ENCODE assay signal across 10 mouse cellular contexts in the genomic region with DNA sequence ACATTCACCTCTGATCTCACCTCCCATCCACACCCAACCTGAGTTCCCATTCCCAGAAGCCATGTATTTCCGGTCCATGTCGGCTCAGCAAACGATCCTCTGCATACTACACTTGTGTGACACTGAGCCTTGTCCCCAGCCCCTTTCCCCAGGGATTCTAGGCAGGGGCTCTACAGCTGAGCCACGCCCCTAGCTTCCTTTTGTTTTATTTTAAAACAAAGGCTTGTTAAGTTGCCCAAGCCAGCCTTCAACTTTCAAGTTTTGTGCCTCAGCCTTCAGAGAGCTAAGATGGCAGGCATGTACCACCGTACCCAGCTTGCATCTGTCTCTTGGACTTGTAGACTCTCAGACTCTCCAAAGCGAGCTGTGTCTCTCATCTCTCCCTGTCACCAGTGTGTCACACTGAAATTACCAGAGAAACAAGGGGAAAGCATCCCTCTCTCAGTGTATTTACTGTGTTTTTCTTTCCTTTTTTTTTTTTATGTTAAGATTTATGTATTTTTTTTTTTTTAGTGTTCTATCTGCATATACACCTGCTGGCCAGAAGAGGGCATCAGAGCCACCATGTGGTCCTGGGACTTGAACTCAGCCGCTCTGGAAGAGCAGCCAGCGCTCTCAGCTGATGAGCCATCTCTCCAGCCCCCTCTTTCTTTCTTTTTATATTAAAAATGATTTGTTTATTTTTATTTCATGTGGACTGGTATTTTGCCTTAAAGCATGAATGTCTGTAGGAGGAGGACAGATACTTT. TPM values are rescaled to one million over a fixed set of nuclear protein-coding genes. Genes with fewer than 3 reads are reported as not detected.
DNase-seq lines count a peak whose midpoint lies in the region; ATAC-seq and TF ChIP-seq lines count a peak whose summit lies in the region.
"Had no signal": no experiment of that assay in that cellular context is flagged by ENCODE, and none has a peak within 500 bp of the region (broad histone marks: within the 10 kb centered on the region; RNA-seq: fewer than 3 reads in every experiment).

No protein-coding gene starts in this region.

- no peaks in the 10 kb centered on the region for H3K9me3 ChIP-seq in kidney, embryonic 16.5 days (ENCODE audit: low read length)
- no peaks in the 10 kb centered on the region for H3K9me3 ChIP-seq in forebrain, embryonic 15.5 days
- H3K9me3 ChIP-seq: kidney, embryonic 15.5 days had no signal

- H3K9ac ChIP-seq in kidney, embryonic 16.5 days (replicated peaks; ENCODE audit: low read length) = no peak overlapping the region
- no peak overlapping the region for H3K9ac ChIP-seq in forebrain, embryonic 15.5 days (replicated peaks)
- H3K9ac ChIP-seq: kidney, embryonic 15.5 days had no signal

- no peak for ATAC-seq in kidney, embryonic 16.5 days (ENCODE audit: low FRiP score, low TSS enrichment)
- no peak for ATAC-seq in forebrain, embryonic 15.5 days (replicated peaks)

- H3K4me2 ChIP-seq in kidney, embryonic 16.5 days (replicated peaks; ENCODE audit: low read depth, low read length) = no peak overlapping the region
- no peak overlapping the region for H3K4me2 ChIP-seq in forebrain, embryonic 15.5 days (replicated peaks)
- H3K4me2 ChIP-seq: kidney, embryonic 15.5 days; midbrain, embryonic 11.5 days had no signal

- no peaks in the 10 kb centered on the region for H3K36me3 ChIP-seq in kidney, adult 2 months (ENCODE audit: control insufficient read depth, insufficient read depth, low read length)
- H3K36me3 ChIP-seq in kidney, embryonic 16.5 days (ENCODE audit: insufficient read depth, low read length) = no peaks in the 10 kb centered on the region
- no peaks in the 10 kb centered on the region for H3K36me3 ChIP-seq in forebrain, embryonic 15.5 days
- H3K36me3 ChIP-seq: kidney, embryonic 15.5 days had no signal

- peak; percentile 61 for TF ChIP-seq CTCF in kidney, adult 2 months (conservative IDR thresholded peaks at IDR 0.05; ENCODE audit: insufficient read depth, insufficient read length, low read depth, low read length)
- peak; percentile 45 for TF ChIP-seq CTCF in cortical plate, adult 2 months (IDR thresholded peaks at IDR 0.05; ENCODE audit: extremely low read depth, insufficient read depth, low read length)

- TF ChIP-seq POLR2A in kidney, adult 2 months (IDR thresholded peaks at IDR 0.05; ENCODE audit: low read depth, low read length) = no peak
- no peak for TF ChIP-seq POLR2A in cortical plate, adult 2 months (IDR thresholded peaks at IDR 0.05; ENCODE audit: extremely low read depth, insufficient read depth, low read length)

- no peaks in the 10 kb centered on the region for H3K27me3 ChIP-seq in kidney, adult 2 months (replicated peaks; ENCODE audit: control insufficient read depth, insufficient read depth, low read length)
- H3K27me3 ChIP-seq in kidney, embryonic 16.5 days (ENCODE audit: insufficient read depth, low read length) = peaks cover 13% of the 10 kb centered on the region; the same call in 1 of the 2 replicates
- peaks cover under 1% of the 10 kb centered on the region; the same call in 1 of the 2 replicates for H3K27me3 ChIP-seq in forebrain, embryonic 15.5 days

- no peak for DNase-seq in kidney, adult 2 months
- peak; percentile 42 for DNase-seq in thymus, postnatal 0 days (ENCODE audit: low spot score)
- DNase-seq in thymus, adult 18-20 months = no peak
- DNase-seq in neural tube, embryonic 10.5 days (ENCODE audit: extremely low spot score, low spot score) = no peak
- DNase-seq in right cerebral cortex, adult 2 months (ENCODE audit: low spot score in 2 of 2) = no peak

- WGBS in kidney, adult 2 months = 41% methylated on average over 8 of the region's 8 CpGs
- WGBS in kidney, embryonic 16.5 days = 44% methylated on average over 8 of the region's 8 CpGs
- 54% methylated on average over 8 of the region's 8 CpGs for WGBS in forebrain, embryonic 15.5 days

- no peaks in the 10 kb centered on the region for H3K4me1 ChIP-seq in kidney, adult 2 months (ENCODE audit: control insufficient read depth, insufficient read depth, low read length)
- H3K4me1 ChIP-seq in kidney, embryonic 16.5 days (ENCODE audit: insufficient read depth, low read length) = peaks cover 3% of the 10 kb centered on the region; the same call in 1 of the 2 replicates
- H3K4me1 ChIP-seq in cortical plate, adult 2 months (ENCODE audit: control insufficient read depth, insufficient read depth, low read length) = no peaks in the 10 kb centered on the region
- H3K4me1 ChIP-seq in forebrain, embryonic 15.5 days = no peaks in the 10 kb centered on the region

- H3K27ac ChIP-seq in kidney, adult 2 months (ENCODE audit: insufficient read depth, low read depth, low read length) = no peak overlapping the region
- no peak overlapping the region for H3K27ac ChIP-seq in kidney, embryonic 16.5 days (ENCODE audit: low read length)
- no peak overlapping the region for H3K27ac ChIP-seq in cortical plate, adult 2 months (ENCODE audit: insufficient read depth, low read length)
- H3K27ac ChIP-seq in forebrain, embryonic 15.5 days (replicated peaks) = no peak overlapping the region
- H3K27ac ChIP-seq: kidney, embryonic 15.5 days had no signal

- H3K4me3 ChIP-seq in kidney, adult 2 months (ENCODE audit: insufficient read depth, low read depth, low read length) = no peak overlapping the region
- H3K4me3 ChIP-seq in kidney, embryonic 16.5 days (ENCODE audit: low read length) = no peak overlapping the region
- H3K4me3 ChIP-seq in cortical plate, adult 2 months (ENCODE audit: insufficient read depth, low read length) = no peak overlapping the region
- no peak overlapping the region for H3K4me3 ChIP-seq in forebrain, embryonic 15.5 days
- H3K4me3 ChIP-seq: kidney, embryonic 15.5 days had no signal

RNA-seq across cellular contexts. Expression of a gene that starts 7.7 kb away (rescaled TPM):
- polyA plus RNA-seq in kidney, adult 2 months (2012; rRNA removed) = 2.0 and 2.3 TPM in 2 replicates
- 6.5 and 6.6 TPM in 2 replicates for polyA plus RNA-seq in kidney, embryonic 16.5 days (2015; fragmentation: Nextera tagmentation; extraction: Ambion mirVana)
- polyA plus RNA-seq in thymus, postnatal 0 days (2015; fragmentation: Nextera tagmentation; extraction: Ambion mirVana) = 0.24 and 0.52 TPM in 2 replicates
- 202 and 204 TPM in 2 replicates for polyA plus RNA-seq in cortical plate, adult 2 months (2012; rRNA removed)
- 121 and 123 TPM in 2 replicates for polyA plus RNA-seq in forebrain, embryonic 15.5 days (2015; fragmentation: Nextera tagmentation; extraction: Ambion mirVana)

Comparison
In these comparisons a context has a peak if more than half of its experiments do, and no peak if none do; other contexts are left out.
1. RNA of a gene that starts 7.7 kb away (polyA plus RNA-seq): 202 to 204 TPM in cortical plate, adult 2 months and 121 to 123 TPM in forebrain, embryonic 15.5 days; 6.5 to 6.6 TPM in kidney, embryonic 16.5 days, 2.0 to 2.3 TPM in kidney, adult 2 months and 0.24 to 0.52 TPM in thymus, postnatal 0 days; every median in the first group is over 10 times any median in the second.